8 mouse cellular contexts compared by ENCODE assay signal in the genomic region with DNA sequence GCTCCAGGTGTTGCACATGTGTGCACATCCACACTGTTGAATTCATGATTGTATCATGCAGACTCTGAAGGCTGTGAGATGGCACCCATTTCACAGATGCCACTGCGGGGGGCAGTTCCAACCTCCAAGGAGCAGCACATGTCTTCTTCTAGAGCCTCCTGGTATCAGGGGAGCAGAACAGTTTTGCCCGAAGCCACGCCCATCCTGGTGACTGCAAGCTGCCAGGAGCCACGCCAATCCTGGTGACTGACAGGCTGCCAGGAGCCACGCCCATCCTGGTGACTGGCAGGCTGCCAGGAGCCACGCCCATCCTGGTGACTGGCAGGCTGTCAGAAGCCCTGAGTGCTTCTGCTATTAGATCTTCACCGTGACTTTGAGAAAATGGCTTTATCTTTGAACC.
A peak's percentile ranks its signal among the peaks of the same experiment; 100 is the strongest.
DNase-seq lines count a peak whose midpoint lies in the region; ATAC-seq lines count a peak whose summit lies in the region.

No protein-coding gene starts in this region.

- DNase-seq in kidney, postnatal 4 days: peak; percentile 21 to 34
- no peak for DNase-seq in kidney, postnatal 25 days
- peak; percentile 53 for DNase-seq in adipocyte (ENCODE audit: low spot score)
- DNase-seq in heart, postnatal 4 days: peak; percentile 55
- DNase-seq in layer of hippocampus, adult 9-11 months: no peak
- no peak for DNase-seq in neural tube, embryonic 10.5 days (ENCODE audit: extremely low spot score, low spot score)
- no peak for DNase-seq in cerebellum, adult 18-20 months

- peak; percentile 85 for ATAC-seq in megakaryocyte-erythroid progenitor cell, adult 5-6 weeks (replicated peaks; ENCODE audit: low FRiP score, low TSS enrichment, poor library complexity, severe bottlenecking)

Comparison
In these comparisons a context has a peak if more than half of its experiments do, and no peak if none do; other contexts are left out.
1. DNase-seq: peak in kidney, postnatal 4 days (2 of 2), adipocyte (single experiment) and heart, postnatal 4 days (single experiment); none in kidney, postnatal 25 days (0 of 2), layer of hippocampus, adult 9-11 months (single experiment), neural tube, embryonic 10.5 days (single experiment) and cerebellum, adult 18-20 months (0 of 2).